Mouse (Mus musculus): ENCODE results near the gene Mfrp. TPM values are rescaled to one million over a fixed set of nuclear protein-coding genes. Genes with fewer than 3 reads are reported as not detected.

Mfrp gene
- polyA plus RNA-seq (2012; rRNA removed; ENCODE audit: low replicate concordance): 0.11 TPM in 1 of 2 replicates, not detected in the other

GRCm38 (mm10) chr9:44101490-44101889 lies at the start of gene Mfrp:
TSS of gene Mfrp (plus strand) at chr9:44101729.

GRCm38 (mm10) chr9:44066785-44067225 lies 34.7 kb upstream of the Mfrp start, which contains the start of gene Usp2:
TSS of gene Usp2 (plus strand) at chr9:44067021.

GRCm38 (mm10) chr9:44107110-44107509 lies 5.6 kb downstream of the Mfrp start, which contains the start of gene C1qtnf5:
TSS of gene C1qtnf5 (plus strand) at chr9:44107245.

GRCm38 (mm10) chr9:44113105-44113789 lies 11.7 kb downstream of the Mfrp start, which contains the start of the genes Gm49380 and Rnf26:
TSS of gene Gm49380 (minus strand) at chr9:44113500.
TSS of gene Rnf26 (minus strand) at chr9:44113517.

GRCm38 (mm10) chr9:44134101-44134850 lies 32.7 kb downstream of the Mfrp start, which contains the start of gene Mcam:
TSS of gene Mcam (plus strand) at chr9:44134469.

Other genes with a start within 250 kb of the Mfrp start
- gene Thy1, start 58.3 kb upstream of the Mfrp start, polyA plus RNA-seq (2012; rRNA removed; ENCODE audit: low replicate concordance): 24.0 and 29.4 TPM in 2 replicates
- gene Usp2, start 34.7 kb upstream of the Mfrp start, polyA plus RNA-seq (2012; rRNA removed; ENCODE audit: low replicate concordance): 16.5 and 29.3 TPM in 2 replicates
- 7.9 and 14.6 TPM in 2 replicates for gene C1qtnf5, start 5.5 kb downstream of the Mfrp start, polyA plus RNA-seq (2012; rRNA removed; ENCODE audit: low replicate concordance)
- 0.36 TPM in 1 of 2 replicates, not detected in the other for gene Gm49380, start 11.8 kb downstream of the Mfrp start, polyA plus RNA-seq (2012; rRNA removed; ENCODE audit: low replicate concordance)
- 30.5 and 37.1 TPM in 2 replicates for gene Rnf26, start 11.8 kb downstream of the Mfrp start, polyA plus RNA-seq (2012; rRNA removed; ENCODE audit: low replicate concordance)
- gene Mcam, start 32.7 kb downstream of the Mfrp start, polyA plus RNA-seq (2012; rRNA removed; ENCODE audit: low replicate concordance): 13.6 and 29.9 TPM in 2 replicates
- 3.6 and 3.9 TPM in 2 replicates for gene Cbl, start 132.3 kb downstream of the Mfrp start, polyA plus RNA-seq (2012; rRNA removed; ENCODE audit: low replicate concordance)
- gene Ccdc153, start 138.9 kb downstream of the Mfrp start, polyA plus RNA-seq (2012; rRNA removed; ENCODE audit: low replicate concordance): not detected in 2 replicates
- gene Pdzd3, start 149.7 kb downstream of the Mfrp start, polyA plus RNA-seq (2012; rRNA removed; ENCODE audit: low replicate concordance): 10.0 and 25.1 TPM in 2 replicates
- gene Nlrx1, start 166.9 kb downstream of the Mfrp start, polyA plus RNA-seq (2012; rRNA removed; ENCODE audit: low replicate concordance): 4.2 and 5.8 TPM in 2 replicates
- 1.6 and 1.7 TPM in 2 replicates for gene Abcg4, start 186.9 kb downstream of the Mfrp start, polyA plus RNA-seq (2012; rRNA removed; ENCODE audit: low replicate concordance)
- gene Hinfp, start 203.9 kb downstream of the Mfrp start, polyA plus RNA-seq (2012; rRNA removed; ENCODE audit: low replicate concordance): 14.2 and 16.9 TPM in 2 replicates
- gene C2cd2l, start 218.6 kb downstream of the Mfrp start, polyA plus RNA-seq (2012; rRNA removed; ENCODE audit: low replicate concordance): 158 and 249 TPM in 2 replicates
- gene Dpagt1, start 224.3 kb downstream of the Mfrp start, polyA plus RNA-seq (2012; rRNA removed; ENCODE audit: low replicate concordance): 40.0 and 42.8 TPM in 2 replicates
- gene H2afx, start 233.0 kb downstream of the Mfrp start, polyA plus RNA-seq (2012; rRNA removed; ENCODE audit: low replicate concordance): 134 and 260 TPM in 2 replicates
- 35.1 and 44.5 TPM in 2 replicates for gene Hmbs, start 242.5 kb downstream of the Mfrp start, polyA plus RNA-seq (2012; rRNA removed; ENCODE audit: low replicate concordance)